Mouse (Mus musculus) embryonic fibroblast, embryonic 13.5 days (primary cell): Measurements from ENCODE around the gene Ppp1r18. TPM values are rescaled to one million over a fixed set of nuclear protein-coding genes. Genes with fewer than 3 reads are reported as not detected.

Experiments used
- H3K27ac ChIP-seq: 2 replicates; pipeline ENCODE4 v1.5.1; 2012; ENCODE audit warnings: low read length, control low read depth, inconsistent platforms; ENCODE audit not compliant: insufficient read depth
- H3K4me1 ChIP-seq: 2 replicates; pipeline ENCODE4 v1.6.1; 2011; ENCODE audit warnings: low read length; ENCODE audit not compliant: control insufficient read depth, insufficient read depth
- H3K4me3 ChIP-seq: 2 replicates; pipeline ENCODE4 v1.5.1; 2011; ENCODE audit warnings: mild to moderate bottlenecking, control low read depth, low read length; ENCODE audit not compliant: insufficient read depth
- CTCF ChIP-seq: IDR thresholded peaks from 2 replicates; pipeline ENCODE4 v1.5.1; 2011; ENCODE audit warnings: mild to moderate bottlenecking, control low read depth, low read length, moderate library complexity, borderline replicate concordance; ENCODE audit not compliant: insufficient read depth
- POLR2A ChIP-seq: IDR thresholded peaks from 2 replicates; pipeline ENCODE4 v1.6.1; 2011; ENCODE audit warnings: low read depth, mild to moderate bottlenecking, control low read depth, low read length, moderate library complexity
- polyA plus RNA-seq: library from polyadenylated mRNA; stranded (reverse); fragments of >200 nt; gene quantifications from 2 replicates; pipeline ENCODE4 v1.2.4, GENCODE M21; 2011; ENCODE audit warnings: low read depth; ENCODE audit not compliant: missing spikeins, insufficient read length

Ppp1r18 gene
- polyA plus RNA-seq, 1 experiment = 92.1 TPM

GRCm38 (mm10) chr17:35909919-35910369 lies 44.6 kb downstream of the Ppp1r18 start, which contains the start of gene Atat1:
Atat1 (minus strand) TSS chr17:35910075.
- Histone ChIP-seq H3K4me3 (peak within 1 kb of the TSS; percentile 56), H3K4me1 (peaks cover 7% of the 10 kb centered on the region; the same call in 1 of the 2 replicates), H3K27ac (peak within 1 kb of the TSS; percentile 15; the same call in 1 of the 2 replicates)
- TF ChIP-seq CTCF = no peak
- TF ChIP-seq POLR2A = peak; percentile 92

DNA sequence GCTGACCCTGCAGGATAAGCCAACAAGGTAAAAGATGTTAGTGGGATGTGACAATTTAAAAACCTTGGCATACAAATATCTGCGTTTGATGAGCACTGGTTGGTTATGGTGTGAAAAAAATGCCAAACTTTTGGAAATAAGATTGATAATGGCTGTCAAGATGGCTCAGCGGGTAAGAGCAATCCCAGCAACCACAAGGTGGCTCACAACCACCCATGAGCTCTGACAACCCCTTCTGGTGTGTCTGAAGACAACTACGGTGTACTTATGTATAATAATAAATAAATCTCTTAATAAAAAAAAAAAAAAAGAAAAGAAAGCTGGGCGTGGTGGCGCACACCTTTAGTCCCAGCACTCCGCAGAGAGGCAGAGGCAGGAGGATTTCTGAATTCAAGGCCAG lies 49.6 kb downstream of the Ppp1r18 start:
- H3K27ac ChIP-seq = no peak overlapping the region
- H3K4me3 ChIP-seq = peak overlapping the region; percentile 80
- H3K4me1 ChIP-seq = peaks cover 6% of the 10 kb centered on the region
- TF ChIP-seq POLR2A (no peak), CTCF (no peak)

DNA sequence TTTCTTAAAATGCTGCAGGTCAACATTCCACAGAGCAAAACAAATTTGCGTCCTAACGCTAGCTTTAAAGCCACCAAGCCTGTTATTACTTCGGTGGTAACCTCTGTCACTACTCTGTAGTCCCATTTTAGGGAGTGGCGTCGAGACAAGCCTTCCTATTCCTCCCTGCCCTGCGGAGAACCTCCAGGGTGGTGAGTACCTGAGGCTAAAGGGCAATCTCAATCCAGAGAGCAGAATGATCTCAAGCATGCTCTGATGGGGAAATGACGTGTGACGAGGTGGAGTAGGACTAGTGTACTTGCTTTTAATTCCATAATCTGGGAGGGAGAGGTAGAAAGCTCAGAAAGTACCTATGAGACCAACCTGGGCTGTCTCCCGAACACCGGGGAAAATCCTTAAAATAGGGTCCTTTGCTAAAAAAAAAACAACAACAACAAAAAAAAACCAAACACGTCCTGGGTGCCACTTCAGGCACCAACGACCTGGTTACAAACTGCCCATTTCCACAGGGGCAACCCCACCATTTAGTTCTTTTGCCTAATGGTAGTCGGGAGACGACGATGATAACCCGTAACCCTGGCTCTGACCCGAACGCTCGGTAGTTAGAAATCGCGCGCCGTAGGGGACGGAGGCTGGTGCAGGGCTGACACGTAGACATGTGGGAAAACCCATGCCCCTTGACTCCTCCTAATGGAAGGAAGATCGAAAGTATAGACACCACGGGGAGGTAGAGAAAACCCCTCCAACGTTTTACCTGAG lies 50.3 kb downstream of the Ppp1r18 start:
- peak; percentile 47 for TF ChIP-seq POLR2A
- no peak for TF ChIP-seq CTCF
- Histone ChIP-seq H3K4me3 (peak overlapping the region; percentile 80), H3K27ac (peak overlapping the region; percentile 72), H3K4me1 (peaks cover 5% of the 10 kb centered on the region)

DNA sequence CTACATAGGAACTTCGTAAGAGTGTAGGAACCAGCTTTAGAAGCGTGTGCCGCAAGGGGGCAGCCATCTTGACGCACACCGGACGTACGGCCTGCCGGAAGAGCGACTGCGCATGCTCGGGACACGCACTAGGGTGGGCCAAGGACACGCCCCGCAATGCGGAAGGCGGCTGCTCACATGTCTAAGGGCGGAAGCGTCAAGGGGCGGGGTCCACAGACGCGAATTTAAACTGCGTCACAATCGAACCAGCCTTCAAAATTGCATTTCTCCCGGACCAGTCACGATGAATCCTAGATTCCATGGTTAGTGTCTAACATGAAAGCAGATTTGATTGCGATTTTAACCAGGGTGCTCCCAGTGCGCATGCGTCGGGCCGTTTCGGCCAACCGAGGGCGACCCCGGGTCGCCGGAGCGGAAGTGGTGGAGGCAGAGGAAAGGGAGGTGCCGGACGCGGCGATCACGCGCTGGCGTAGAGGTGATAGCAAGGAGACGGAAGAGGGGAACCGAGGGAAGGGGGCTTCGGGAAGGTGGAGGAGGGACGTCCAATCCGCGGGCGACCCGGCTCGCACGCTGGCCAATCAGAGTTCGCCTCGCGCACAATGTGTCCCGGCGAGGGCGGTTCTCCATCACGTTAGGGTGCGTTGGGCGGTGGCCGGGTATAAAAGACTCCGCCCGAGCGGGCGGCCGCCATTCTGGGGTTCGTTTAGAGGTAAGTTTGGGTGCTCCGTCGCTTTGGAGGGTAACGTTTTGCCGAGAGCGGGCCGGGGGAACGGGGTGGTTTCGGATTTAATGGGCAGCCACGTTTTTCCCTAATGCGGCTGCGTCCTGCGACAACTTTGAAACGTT lies 51.1 kb downstream of the Ppp1r18 start, which contains the start of the genes Mrps18b and Ppp1r10:
Gene Mrps18b, minus strand, starts transcription at position 93 of the 846 bp plus-strand sequence.
Gene Ppp1r10, plus strand, starts transcription at position 138 of the 846 bp plus-strand sequence.
- TF ChIP-seq POLR2A (peak; percentile 88), CTCF (peak; percentile 63; the same call in 1 of the 2 replicates)
- Histone ChIP-seq H3K4me1 (peaks cover 5% of the 10 kb centered on the region), H3K27ac (peak within 1 kb of the TSS; percentile 95), H3K4me3 (peak within 1 kb of the TSS; percentile 93)

- H3K27ac ChIP-seq = peak overlapping the region; percentile 93
- peaks cover 5% of the 10 kb centered on the region for H3K4me1 ChIP-seq
- TF ChIP-seq POLR2A (no peak; the same call in 1 of the 2 replicates), CTCF (no peak)
- peak overlapping the region; percentile 93 for H3K4me3 ChIP-seq
Observed at GRCm38 (mm10) chr17:35917143-35917462, 51.7 kb downstream of the Ppp1r18 start.

- H3K4me1 ChIP-seq = peaks cover 5% of the 10 kb centered on the region
- TF ChIP-seq POLR2A = peak; percentile 84
- no peak for TF ChIP-seq CTCF
- peak overlapping the region; percentile 93 for H3K27ac ChIP-seq
- peak overlapping the region; percentile 93 for H3K4me3 ChIP-seq
Observed at GRCm38 (mm10) chr17:35917463-35918251, 52.3 kb downstream of the Ppp1r18 start.

- Histone ChIP-seq H3K4me1 (peaks cover 5% of the 10 kb centered on the region), H3K4me3 (peak overlapping the region; percentile 93), H3K27ac (peak overlapping the region; percentile 93)
- peak; percentile 87 for TF ChIP-seq POLR2A
- no peak for TF ChIP-seq CTCF
Observed at GRCm38 (mm10) chr17:35918276-35919059, 53.1 kb downstream of the Ppp1r18 start.

- peak overlapping the region; percentile 47 for H3K4me3 ChIP-seq
- H3K27ac ChIP-seq = peak overlapping the region; percentile 93
- TF ChIP-seq CTCF (no peak), POLR2A (peak; percentile 82)
- H3K4me1 ChIP-seq = peaks cover 5% of the 10 kb centered on the region
Observed at GRCm38 (mm10) chr17:35919060-35919715, 53.8 kb downstream of the Ppp1r18 start.

GRCm38 (mm10) chr17:35919864-35920301 lies 54.5 kb downstream of the Ppp1r18 start:
- no peak overlapping the region; the same call in 1 of the 2 replicates for H3K27ac ChIP-seq
- no peak overlapping the region for H3K4me3 ChIP-seq
- H3K4me1 ChIP-seq = peaks cover 5% of the 10 kb centered on the region
- TF ChIP-seq CTCF = no peak
- peak; percentile 5 for TF ChIP-seq POLR2A
